Mouse (Mus musculus): ENCODE measurements around the gene Wnt7b.

The Wnt7b gene

GRCm38 (mm10) chr15:85582356-85582910 is at the start of gene Wnt7b:
Gene Wnt7b, minus strand, starts transcription at chr15:85582473.
- no peak for DNase-seq

- no peak for DNase-seq
These were observed 49.3 kb upstream of the Wnt7b start for GRCm38 (mm10) chr15:85631591-85631990.

- no peak for DNase-seq
These were observed 47.8 kb upstream of the Wnt7b start for GRCm38 (mm10) chr15:85629924-85630545.

- no peak for DNase-seq
These were observed 43.5 kb upstream of the Wnt7b start for GRCm38 (mm10) chr15:85625666-85626279.

- no peak for DNase-seq
These were observed 39.9 kb upstream of the Wnt7b start for GRCm38 (mm10) chr15:85622213-85622612.

- no peak for DNase-seq
These were observed 33.3 kb upstream of the Wnt7b start for GRCm38 (mm10) chr15:85615537-85616100.

- no peak for DNase-seq
These were observed 32.8 kb upstream of the Wnt7b start for GRCm38 (mm10) chr15:85615075-85615474.

- DNase-seq: no peak
These were observed 31.3 kb upstream of the Wnt7b start for GRCm38 (mm10) chr15:85613358-85614266.

GRCm38 (mm10) chr15:85612660-85613357 is 30.5 kb upstream of the Wnt7b start:
- peak; percentile 62 for DNase-seq

GRCm38 (mm10) chr15:85611701-85612520 is 29.6 kb upstream of the Wnt7b start:
- DNase-seq: no peak

- DNase-seq: peak; percentile 82
These were observed 28.4 kb upstream of the Wnt7b start for GRCm38 (mm10) chr15:85610618-85611218.

- DNase-seq: no peak
These were observed 27.8 kb upstream of the Wnt7b start for GRCm38 (mm10) chr15:85610120-85610519.

GRCm38 (mm10) chr15:85609266-85610004 is 27.2 kb upstream of the Wnt7b start:
- no peak for DNase-seq

GRCm38 (mm10) chr15:85605962-85606610 is 23.8 kb upstream of the Wnt7b start:
- no peak for DNase-seq

- DNase-seq: no peak
These were observed 22.7 kb upstream of the Wnt7b start for GRCm38 (mm10) chr15:85604938-85605337.

GRCm38 (mm10) chr15:85604507-85604906 is 22.2 kb upstream of the Wnt7b start:
- no peak for DNase-seq

- no peak for DNase-seq
These were observed 21.1 kb upstream of the Wnt7b start for GRCm38 (mm10) chr15:85603422-85603821.

GRCm38 (mm10) chr15:85602733-85603132 is 20.5 kb upstream of the Wnt7b start:
- no peak for DNase-seq

GRCm38 (mm10) chr15:85602021-85602420 is 19.7 kb upstream of the Wnt7b start:
- DNase-seq: no peak

GRCm38 (mm10) chr15:85601202-85601601 is 18.9 kb upstream of the Wnt7b start:
- DNase-seq: no peak
